ENCODE assay signal across 27 mouse cellular contexts in the genomic region with DNA sequence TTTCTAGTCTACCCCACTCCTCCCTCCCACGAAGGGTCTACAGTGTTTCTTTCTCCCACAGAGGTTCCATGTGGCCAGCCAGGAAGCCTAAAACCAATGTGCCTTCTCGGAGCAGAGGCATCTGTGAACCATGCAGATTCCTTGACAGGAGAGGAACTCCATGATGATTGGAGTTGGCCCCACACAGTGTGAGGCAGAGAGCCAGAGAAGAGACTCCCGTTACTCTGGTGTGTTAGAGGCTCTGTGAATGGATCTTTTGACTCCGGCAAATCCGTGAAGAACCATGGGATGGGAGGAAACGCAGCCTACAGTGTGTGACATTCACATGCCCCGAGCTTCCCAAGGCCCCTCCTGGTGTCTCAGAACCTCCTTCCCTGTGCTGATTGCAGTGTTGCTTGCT. TPM values are rescaled to one million over a fixed set of nuclear protein-coding genes. Genes with fewer than 3 reads are reported as not detected.
DNase-seq lines count a peak whose midpoint lies in the region; ATAC-seq and TF ChIP-seq lines count a peak whose summit lies in the region.
"Had no signal": no experiment of that assay in that cellular context is flagged by ENCODE, and none has a peak within 500 bp of the region (broad histone marks: within the 10 kb centered on the region; RNA-seq: fewer than 3 reads in every experiment).

No protein-coding gene starts in this region.

- H3K9me3 ChIP-seq in embryonic facial prominence, embryonic 12.5 days = no peaks in the 10 kb centered on the region
- no peaks in the 10 kb centered on the region for H3K9me3 ChIP-seq in embryonic facial prominence, embryonic 10.5 days
- H3K9me3 ChIP-seq in hindbrain, postnatal 0 days (ENCODE audit: low read length) = no peaks in the 10 kb centered on the region
- no peaks in the 10 kb centered on the region for H3K9me3 ChIP-seq in hindbrain, embryonic 13.5 days
- no peaks in the 10 kb centered on the region for H3K9me3 ChIP-seq in midbrain, embryonic 14.5 days (ENCODE audit: control insufficient read depth, low read length)
- H3K9me3 ChIP-seq in midbrain, embryonic 11.5 days (ENCODE audit: control insufficient read depth, low read length) = no peaks in the 10 kb centered on the region
- H3K9me3 ChIP-seq in embryonic facial prominence, embryonic 14.5 days (ENCODE audit: control insufficient read depth, low read length) = no peaks in the 10 kb centered on the region
- H3K9me3 ChIP-seq: embryonic facial prominence, embryonic 15.5 days; forebrain, embryonic 12.5 days; forebrain, embryonic 15.5 days; heart, embryonic 10.5 days; heart, embryonic 13.5 days had no signal

- 53% methylated on average over 7 of the region's 7 CpGs for WGBS in embryonic facial prominence, embryonic 12.5 days
- WGBS in embryonic facial prominence, embryonic 10.5 days = 61% methylated on average over 7 of the region's 7 CpGs
- WGBS in hindbrain, postnatal 0 days = 34% methylated on average over 7 of the region's 7 CpGs
- WGBS in hindbrain, embryonic 13.5 days = 70% methylated on average over 7 of the region's 7 CpGs
- WGBS in midbrain, embryonic 14.5 days = 51% methylated on average over 7 of the region's 7 CpGs
- WGBS in midbrain, embryonic 11.5 days = 73% methylated on average over 7 of the region's 7 CpGs
- 34% methylated on average over 7 of the region's 7 CpGs for WGBS in embryonic facial prominence, embryonic 14.5 days

- no peak for DNase-seq in embryonic facial prominence, embryonic 10.5 days (ENCODE audit: low spot score)
- DNase-seq in hindbrain, postnatal 0 days (ENCODE audit: low spot score) = peak; percentile 61
- peak; percentile 25 for DNase-seq in midbrain, embryonic 14.5 days
- no peak for DNase-seq in midbrain, embryonic 11.5 days (ENCODE audit: low spot score, missing footprints)
- peak; percentile 71 for DNase-seq in embryonic facial prominence, embryonic 14.5 days (ENCODE audit: low spot score)
- no peak for DNase-seq in yolk sac, embryonic 10.5 days (ENCODE audit: low spot score)
- DNase-seq: adrenal gland, adult 8-10 months; adrenal gland, postnatal 25 days; cerebellum, adult 18-20 months; cerebellum, adult 9-10 months; cerebellum, postnatal 14 days; gastrocnemius, postnatal 10 days; gastrocnemius, postnatal 36 days; heart, adult 2 months; heart, postnatal 14 days; heart, postnatal 4 days had no signal

- no peak for ATAC-seq in embryonic facial prominence, embryonic 12.5 days (ENCODE audit: insufficient number of reproducible peaks, insufficient read depth, low FRiP score, low TSS enrichment)
- peak; percentile 82 for ATAC-seq in hindbrain, postnatal 0 days
- ATAC-seq in hindbrain, embryonic 13.5 days (ENCODE audit: low FRiP score) = no peak
- ATAC-seq in midbrain, embryonic 14.5 days (ENCODE audit: low FRiP score, low TSS enrichment) = no peak
- ATAC-seq in midbrain, embryonic 11.5 days (ENCODE audit: low FRiP score) = no peak
- peak; percentile 75; the same call in 1 of the 2 replicates for ATAC-seq in embryonic facial prominence, embryonic 14.5 days (ENCODE audit: low read depth)
- ATAC-seq: activated CD4-positive, CD25-positive, alpha-beta regulatory T cell, adult 4 months; forebrain, embryonic 15.5 days had no signal

- H3K4me2 ChIP-seq in embryonic facial prominence, embryonic 12.5 days (replicated peaks) = no peak overlapping the region
- no peak overlapping the region for H3K4me2 ChIP-seq in hindbrain, postnatal 0 days (ENCODE audit: low read depth, low read length)
- H3K4me2 ChIP-seq in hindbrain, embryonic 13.5 days = no peak overlapping the region
- no peak overlapping the region for H3K4me2 ChIP-seq in midbrain, embryonic 14.5 days (ENCODE audit: low read length)
- no peak overlapping the region for H3K4me2 ChIP-seq in midbrain, embryonic 11.5 days
- H3K4me2 ChIP-seq in embryonic facial prominence, embryonic 14.5 days (ENCODE audit: low read depth, low read length) = no peak overlapping the region
- H3K4me2 ChIP-seq: embryonic facial prominence, embryonic 15.5 days; forebrain, embryonic 12.5 days; forebrain, embryonic 15.5 days; heart, embryonic 13.5 days had no signal

- no peak for TF ChIP-seq CTCF in hindbrain, postnatal 0 days (IDR thresholded peaks at IDR 0.05; ENCODE audit: low read depth)

- no peaks in the 10 kb centered on the region for H3K36me3 ChIP-seq in embryonic facial prominence, embryonic 12.5 days
- H3K36me3 ChIP-seq in embryonic facial prominence, embryonic 10.5 days (replicated peaks) = no peaks in the 10 kb centered on the region
- H3K36me3 ChIP-seq in hindbrain, postnatal 0 days (ENCODE audit: insufficient read depth, low read length) = no peaks in the 10 kb centered on the region
- H3K36me3 ChIP-seq in hindbrain, embryonic 13.5 days = no peaks in the 10 kb centered on the region
- H3K36me3 ChIP-seq in midbrain, embryonic 14.5 days (ENCODE audit: control insufficient read depth, insufficient read depth, low read length) = no peaks in the 10 kb centered on the region
- H3K36me3 ChIP-seq in midbrain, embryonic 11.5 days (ENCODE audit: control insufficient read depth, insufficient read depth, low read length) = no peaks in the 10 kb centered on the region
- no peaks in the 10 kb centered on the region for H3K36me3 ChIP-seq in embryonic facial prominence, embryonic 14.5 days (ENCODE audit: control insufficient read depth, insufficient read depth, low read length)
- H3K36me3 ChIP-seq: embryonic facial prominence, embryonic 15.5 days; forebrain, embryonic 12.5 days; forebrain, embryonic 15.5 days; heart, embryonic 10.5 days; heart, embryonic 13.5 days had no signal

- peaks cover 4% of the 10 kb centered on the region; the same call in 1 of the 2 replicates for H3K27me3 ChIP-seq in embryonic facial prominence, embryonic 12.5 days
- peaks cover 20% of the 10 kb centered on the region for H3K27me3 ChIP-seq in embryonic facial prominence, embryonic 10.5 days (replicated peaks; ENCODE audit: low read depth, poor library complexity, severe bottlenecking)
- no peaks in the 10 kb centered on the region for H3K27me3 ChIP-seq in hindbrain, postnatal 0 days (ENCODE audit: insufficient read depth, low read length)
- no peaks in the 10 kb centered on the region for H3K27me3 ChIP-seq in hindbrain, embryonic 13.5 days
- H3K27me3 ChIP-seq in midbrain, embryonic 14.5 days (ENCODE audit: control insufficient read depth, insufficient read depth, low read length) = no peaks in the 10 kb centered on the region
- H3K27me3 ChIP-seq in midbrain, embryonic 11.5 days (ENCODE audit: control insufficient read depth, insufficient read depth, low read length) = no peaks in the 10 kb centered on the region
- H3K27me3 ChIP-seq in embryonic facial prominence, embryonic 14.5 days (replicated peaks; ENCODE audit: control insufficient read depth, insufficient read depth, low read length) = no peaks in the 10 kb centered on the region
- H3K27me3 ChIP-seq: embryonic facial prominence, embryonic 15.5 days; forebrain, embryonic 15.5 days; heart, embryonic 13.5 days had no signal

- no peak overlapping the region for H3K9ac ChIP-seq in embryonic facial prominence, embryonic 12.5 days
- no peak overlapping the region for H3K9ac ChIP-seq in hindbrain, postnatal 0 days (replicated peaks; ENCODE audit: low read length)
- no peak overlapping the region for H3K9ac ChIP-seq in hindbrain, embryonic 13.5 days
- H3K9ac ChIP-seq in midbrain, embryonic 14.5 days (replicated peaks; ENCODE audit: low read length) = no peak overlapping the region
- H3K9ac ChIP-seq in midbrain, embryonic 11.5 days (ENCODE audit: low read length) = no peak overlapping the region
- H3K9ac ChIP-seq in embryonic facial prominence, embryonic 14.5 days (ENCODE audit: low read depth, low read length) = no peak overlapping the region
- H3K9ac ChIP-seq: embryonic facial prominence, embryonic 15.5 days; forebrain, embryonic 12.5 days; forebrain, embryonic 15.5 days; heart, embryonic 13.5 days had no signal

- peaks cover 15% of the 10 kb centered on the region for H3K4me1 ChIP-seq in embryonic facial prominence, embryonic 12.5 days
- H3K4me1 ChIP-seq in embryonic facial prominence, embryonic 10.5 days = peaks cover 45% of the 10 kb centered on the region
- H3K4me1 ChIP-seq in hindbrain, postnatal 0 days (ENCODE audit: insufficient read depth, low read length) = no peaks in the 10 kb centered on the region
- peaks cover 15% of the 10 kb centered on the region for H3K4me1 ChIP-seq in hindbrain, embryonic 13.5 days (replicated peaks)
- 0 out of 2 replicates have a peak, but pooled peaks cover 5% of the 10 kb centered on the region for H3K4me1 ChIP-seq in midbrain, embryonic 14.5 days (ENCODE audit: control insufficient read depth, insufficient read depth, low read length)
- peaks cover 11% of the 10 kb centered on the region for H3K4me1 ChIP-seq in midbrain, embryonic 11.5 days (ENCODE audit: control insufficient read depth, insufficient read depth, low read length)
- peaks cover 11% of the 10 kb centered on the region for H3K4me1 ChIP-seq in embryonic facial prominence, embryonic 14.5 days (ENCODE audit: control insufficient read depth, insufficient read depth, low read length)
- H3K4me1 ChIP-seq: forebrain, embryonic 15.5 days had no signal

- H3K27ac ChIP-seq in embryonic facial prominence, embryonic 12.5 days = 0 out of 2 replicates have a peak overlapping the region, but pooled peaks have one; percentile 41
- H3K27ac ChIP-seq in embryonic facial prominence, embryonic 10.5 days (replicated peaks) = no peak overlapping the region
- peak overlapping the region; percentile 26; the same call in 1 of the 2 replicates for H3K27ac ChIP-seq in hindbrain, postnatal 0 days
- H3K27ac ChIP-seq in hindbrain, embryonic 13.5 days = no peak overlapping the region
- H3K27ac ChIP-seq in midbrain, embryonic 14.5 days (replicated peaks; ENCODE audit: low read depth, low read length) = no peak overlapping the region
- no peak overlapping the region for H3K27ac ChIP-seq in midbrain, embryonic 11.5 days (ENCODE audit: low read depth, low read length)
- H3K27ac ChIP-seq in embryonic facial prominence, embryonic 14.5 days (replicated peaks; ENCODE audit: low read depth, low read length) = no peak overlapping the region
- H3K27ac ChIP-seq: embryonic facial prominence, embryonic 15.5 days; forebrain, embryonic 12.5 days; forebrain, embryonic 15.5 days; heart, adult 2 months; heart, embryonic 10.5 days; heart, embryonic 13.5 days had no signal

- H3K4me3 ChIP-seq in embryonic facial prominence, embryonic 12.5 days = no peak overlapping the region
- no peak overlapping the region for H3K4me3 ChIP-seq in embryonic facial prominence, embryonic 10.5 days
- no peak overlapping the region for H3K4me3 ChIP-seq in hindbrain, postnatal 0 days (ENCODE audit: low read length)
- H3K4me3 ChIP-seq in hindbrain, embryonic 13.5 days = no peak overlapping the region
- no peak overlapping the region for H3K4me3 ChIP-seq in midbrain, embryonic 14.5 days (replicated peaks; ENCODE audit: low read depth, low read length)
- H3K4me3 ChIP-seq in midbrain, embryonic 11.5 days (ENCODE audit: low read depth, low read length) = no peak overlapping the region
- no peak overlapping the region for H3K4me3 ChIP-seq in embryonic facial prominence, embryonic 14.5 days (ENCODE audit: low read depth, low read length)
- H3K4me3 ChIP-seq: embryonic facial prominence, embryonic 15.5 days; forebrain, embryonic 12.5 days; forebrain, embryonic 15.5 days; heart, adult 2 months; heart, embryonic 10.5 days; heart, embryonic 13.5 days had no signal

RNA-seq across cellular contexts. Expression of a gene that starts 24.5 kb away (rescaled TPM):
- 0.98 and 1.1 TPM in 2 replicates for polyA plus RNA-seq in embryonic facial prominence, embryonic 12.5 days (2016; fragmentation: Nextera tagmentation; extraction: Ambion mirVana)
- polyA plus RNA-seq in embryonic facial prominence, embryonic 10.5 days (2016; fragmentation: Nextera tagmentation; extraction: Ambion mirVana) = 0.28 and 0.44 TPM in 2 replicates
- 95.3 and 103 TPM in 2 replicates for total RNA-seq in hindbrain, postnatal 0 days (2014; rRNA removed)
- polyA plus RNA-seq in hindbrain, postnatal 0 days (2015; fragmentation: Nextera tagmentation; extraction: Ambion mirVana) = 41.7 and 46.3 TPM in 2 replicates
- 11.7 and 12.7 TPM in 2 replicates for polyA plus RNA-seq in hindbrain, embryonic 13.5 days (2015; fragmentation: Nextera tagmentation; extraction: Ambion mirVana)
- polyA plus RNA-seq in midbrain, embryonic 14.5 days (2014; fragmentation: Nextera tagmentation; extraction: Ambion mirVana) = 26.7 and 37.2 TPM in 2 replicates
- 2.2 and 2.9 TPM in 2 replicates for polyA plus RNA-seq in midbrain, embryonic 11.5 days (2014; fragmentation: Nextera tagmentation; extraction: Ambion mirVana)
- polyA plus RNA-seq in embryonic facial prominence, embryonic 14.5 days (2014; fragmentation: Nextera tagmentation; extraction: Ambion mirVana) = 2.2 and 2.9 TPM in 2 replicates
- total RNA-seq: granulocyte monocyte progenitor cell, adult 5-6 weeks had no signal
- polyA plus RNA-seq: activated CD4-positive, CD25-positive, alpha-beta regulatory T cell, adult 4 months had no signal

RNA-seq across cellular contexts. Expression of a gene that starts 42.5 kb away (rescaled TPM):
- polyA plus RNA-seq in embryonic facial prominence, embryonic 12.5 days (2016; fragmentation: Nextera tagmentation; extraction: Ambion mirVana) = 3.4 and 3.5 TPM in 2 replicates
- polyA plus RNA-seq in embryonic facial prominence, embryonic 10.5 days (2016; fragmentation: Nextera tagmentation; extraction: Ambion mirVana) = 2.4 and 3.0 TPM in 2 replicates
- total RNA-seq in hindbrain, postnatal 0 days (2014; rRNA removed) = 1.6 and 3.5 TPM in 2 replicates
- polyA plus RNA-seq in hindbrain, postnatal 0 days (2015; fragmentation: Nextera tagmentation; extraction: Ambion mirVana) = 0.44 and 0.46 TPM in 2 replicates
- 1.5 and 1.8 TPM in 2 replicates for polyA plus RNA-seq in hindbrain, embryonic 13.5 days (2015; fragmentation: Nextera tagmentation; extraction: Ambion mirVana)
- 1.2 and 1.7 TPM in 2 replicates for polyA plus RNA-seq in midbrain, embryonic 14.5 days (2014; fragmentation: Nextera tagmentation; extraction: Ambion mirVana)
- polyA plus RNA-seq in midbrain, embryonic 11.5 days (2014; fragmentation: Nextera tagmentation; extraction: Ambion mirVana) = 2.2 and 2.5 TPM in 2 replicates
- polyA plus RNA-seq in embryonic facial prominence, embryonic 14.5 days (2014; fragmentation: Nextera tagmentation; extraction: Ambion mirVana) = 2.1 and 4.2 TPM in 2 replicates
- polyA plus RNA-seq: activated CD4-positive, CD25-positive, alpha-beta regulatory T cell, adult 4 months had no signal

RNA-seq across cellular contexts. Expression of a gene that starts 55.0 kb away (rescaled TPM):
- polyA plus RNA-seq in embryonic facial prominence, embryonic 12.5 days (2016; fragmentation: Nextera tagmentation; extraction: Ambion mirVana) = 0.31 and 0.53 TPM in 2 replicates
- polyA plus RNA-seq in embryonic facial prominence, embryonic 10.5 days (2016; fragmentation: Nextera tagmentation; extraction: Ambion mirVana) = 0.21 and 0.37 TPM in 2 replicates
- total RNA-seq in hindbrain, postnatal 0 days (2014; rRNA removed) = 1.1 and 1.2 TPM in 2 replicates
- polyA plus RNA-seq in hindbrain, postnatal 0 days (2015; fragmentation: Nextera tagmentation; extraction: Ambion mirVana) = 0.95 and 0.98 TPM in 2 replicates
- 0.16 and 0.21 TPM in 2 replicates for polyA plus RNA-seq in hindbrain, embryonic 13.5 days (2015; fragmentation: Nextera tagmentation; extraction: Ambion mirVana)
- 0.11 TPM in 1 of 2 replicates, not detected in the other for polyA plus RNA-seq in midbrain, embryonic 14.5 days (2014; fragmentation: Nextera tagmentation; extraction: Ambion mirVana)
- not detected in 2 replicates for polyA plus RNA-seq in midbrain, embryonic 11.5 days (2014; fragmentation: Nextera tagmentation; extraction: Ambion mirVana)
- polyA plus RNA-seq in embryonic facial prominence, embryonic 14.5 days (2014; fragmentation: Nextera tagmentation; extraction: Ambion mirVana) = 1.2 and 1.3 TPM in 2 replicates
- total RNA-seq: adrenal gland, adult 8-10 months; adrenal gland, postnatal 25 days; gastrocnemius, adult 18-20 months; granulocyte monocyte progenitor cell, adult 5-6 weeks; heart, adult 2 months; heart, postnatal 14 days; heart, postnatal 4 days had no signal
- polyA plus RNA-seq: activated CD4-positive, CD25-positive, alpha-beta regulatory T cell, adult 4 months; forebrain, embryonic 12.5 days; forebrain, embryonic 15.5 days; heart, embryonic 13.5 days; intestine, embryonic 14.5 days had no signal

Comparison
In these comparisons a context has a peak if more than half of its experiments do, and no peak if none do; other contexts are left out.
1. ATAC-seq: peak in hindbrain, postnatal 0 days (single experiment) and embryonic facial prominence, embryonic 14.5 days (single experiment); none in embryonic facial prominence, embryonic 12.5 days (single experiment), hindbrain, embryonic 13.5 days (single experiment), midbrain, embryonic 14.5 days (single experiment) and midbrain, embryonic 11.5 days (single experiment).
2. H3K27ac ChIP-seq: peak in embryonic facial prominence, embryonic 12.5 days (single experiment) and hindbrain, postnatal 0 days (single experiment); none in embryonic facial prominence, embryonic 10.5 days (single experiment), hindbrain, embryonic 13.5 days (single experiment), midbrain, embryonic 14.5 days (single experiment), midbrain, embryonic 11.5 days (single experiment) and embryonic facial prominence, embryonic 14.5 days (single experiment).
3. DNase-seq: peak in hindbrain, postnatal 0 days (single experiment), midbrain, embryonic 14.5 days (single experiment) and embryonic facial prominence, embryonic 14.5 days (single experiment); none in embryonic facial prominence, embryonic 10.5 days (single experiment), midbrain, embryonic 11.5 days (single experiment) and yolk sac, embryonic 10.5 days (single experiment).